Mouse (Mus musculus): ENCODE data around the gene Rpl9-ps1. TPM values are rescaled to one million over a fixed set of nuclear protein-coding genes. Genes with fewer than 3 reads are reported as not detected.

The Rpl9-ps1 gene
- not detected in 2 replicates for polyA plus RNA-seq (2014; fragmentation: Nextera tagmentation; extraction: Ambion mirVana)

GRCm38 (mm10) chr11:83645521-83645920 lies at the start of gene Rpl9-ps1:
Gene Rpl9-ps1, minus strand, starts transcription at chr11:83645621.
- Histone ChIP-seq H3K9ac (ENCODE audit: low read length) (no peak within 1 kb of the TSS), H3K27ac (ENCODE audit: low read depth) (no peak within 1 kb of the TSS), H3K4me1 (replicated peaks; ENCODE audit: control insufficient read depth, insufficient read depth, low read length) (no peaks in the 10 kb centered on the region), H3K27me3 (replicated peaks; ENCODE audit: control insufficient read depth, insufficient read depth, low read length) (no peaks in the 10 kb centered on the region), H3K9me3 (ENCODE audit: control insufficient read depth, low read length) (no peaks in the 10 kb centered on the region), H3K4me2 (ENCODE audit: low read length) (no peak within 1 kb of the TSS), H3K4me3 (ENCODE audit: low read depth, low read length) (no peak within 1 kb of the TSS), H3K36me3 (ENCODE audit: control insufficient read depth, insufficient read depth, low read length) (no peaks in the 10 kb centered on the region)
- DNase-seq (ENCODE audit: low spot score) (no peak), ATAC-seq (replicated peaks; ENCODE audit: low FRiP score, low TSS enrichment, low read depth) (no peak)
- WGBS = 97% methylated on average over 1 of the region's 1 CpGs

- no peaks in the 10 kb centered on the region for H3K4me1 ChIP-seq (replicated peaks; ENCODE audit: control insufficient read depth, insufficient read depth, low read length)
- no peak overlapping the region for H3K27ac ChIP-seq (ENCODE audit: low read depth)
- ATAC-seq (replicated peaks; ENCODE audit: low FRiP score, low TSS enrichment, low read depth) = no peak
- no peak overlapping the region for H3K4me3 ChIP-seq (ENCODE audit: low read depth, low read length)
- H3K4me2 ChIP-seq (ENCODE audit: low read length) = no peak overlapping the region
- H3K36me3 ChIP-seq (ENCODE audit: control insufficient read depth, insufficient read depth, low read length) = no peaks in the 10 kb centered on the region
- H3K27me3 ChIP-seq (replicated peaks; ENCODE audit: control insufficient read depth, insufficient read depth, low read length) = no peaks in the 10 kb centered on the region
- H3K9me3 ChIP-seq (ENCODE audit: control insufficient read depth, low read length) = no peaks in the 10 kb centered on the region
- 50% methylated on average over 1 of the region's 1 CpGs for WGBS
- H3K9ac ChIP-seq (ENCODE audit: low read length) = no peak overlapping the region
- DNase-seq (ENCODE audit: low spot score) = no peak
Measured at GRCm38 (mm10) chr11:83692008-83692407, 46.6 kb upstream of the Rpl9-ps1 start.

DNA sequence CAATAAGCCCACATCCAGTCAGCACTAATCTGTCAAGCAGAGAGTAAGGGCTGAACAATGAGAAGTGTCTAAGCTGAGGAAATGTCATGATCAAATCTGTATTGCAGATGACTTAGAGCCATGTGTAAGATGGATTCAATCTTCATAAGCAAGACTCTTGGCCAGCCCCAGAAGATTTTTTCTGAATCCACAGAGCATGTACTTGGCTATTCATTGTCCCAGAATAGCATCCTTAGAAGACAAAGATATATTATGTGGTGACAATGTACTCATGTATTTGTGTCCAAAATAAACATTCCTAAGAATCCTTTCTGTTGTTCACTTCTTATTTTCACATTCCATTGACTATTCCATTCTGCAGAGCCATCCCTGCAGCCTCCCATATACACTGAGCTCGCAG lies 44.5 kb upstream of the Rpl9-ps1 start:
- Histone ChIP-seq H3K9ac (ENCODE audit: low read length) (no peak overlapping the region), H3K9me3 (ENCODE audit: control insufficient read depth, low read length) (no peaks in the 10 kb centered on the region), H3K27ac (ENCODE audit: low read depth) (no peak overlapping the region), H3K4me3 (ENCODE audit: low read depth, low read length) (no peak overlapping the region), H3K4me1 (replicated peaks; ENCODE audit: control insufficient read depth, insufficient read depth, low read length) (no peaks in the 10 kb centered on the region), H3K4me2 (ENCODE audit: low read length) (no peak overlapping the region), H3K27me3 (replicated peaks; ENCODE audit: control insufficient read depth, insufficient read depth, low read length) (no peaks in the 10 kb centered on the region), H3K36me3 (ENCODE audit: control insufficient read depth, insufficient read depth, low read length) (no peaks in the 10 kb centered on the region)
- 84% methylated on average over 1 of the region's 1 CpGs for WGBS
- no peak for DNase-seq (ENCODE audit: low spot score)
- no peak for ATAC-seq (replicated peaks; ENCODE audit: low FRiP score, low TSS enrichment, low read depth)

GRCm38 (mm10) chr11:83675665-83676064 lies 30.2 kb upstream of the Rpl9-ps1 start:
- no peak overlapping the region for H3K9ac ChIP-seq (ENCODE audit: low read length)
- no peaks in the 10 kb centered on the region for H3K27me3 ChIP-seq (replicated peaks; ENCODE audit: control insufficient read depth, insufficient read depth, low read length)
- 90% methylated on average over 1 of the region's 1 CpGs for WGBS
- no peaks in the 10 kb centered on the region for H3K36me3 ChIP-seq (ENCODE audit: control insufficient read depth, insufficient read depth, low read length)
- H3K4me1 ChIP-seq (replicated peaks; ENCODE audit: control insufficient read depth, insufficient read depth, low read length) = no peaks in the 10 kb centered on the region
- H3K9me3 ChIP-seq (ENCODE audit: control insufficient read depth, low read length) = no peaks in the 10 kb centered on the region
- no peak overlapping the region for H3K27ac ChIP-seq (ENCODE audit: low read depth)
- no peak overlapping the region for H3K4me3 ChIP-seq (ENCODE audit: low read depth, low read length)
- ATAC-seq (replicated peaks; ENCODE audit: low FRiP score, low TSS enrichment, low read depth) = no peak
- H3K4me2 ChIP-seq (ENCODE audit: low read length) = no peak overlapping the region
- DNase-seq (ENCODE audit: low spot score) = no peak

- no peaks in the 10 kb centered on the region for H3K27me3 ChIP-seq (replicated peaks; ENCODE audit: control insufficient read depth, insufficient read depth, low read length)
- H3K4me2 ChIP-seq (ENCODE audit: low read length) = no peak overlapping the region
- H3K9ac ChIP-seq (ENCODE audit: low read length) = no peak overlapping the region
- H3K27ac ChIP-seq (ENCODE audit: low read depth) = no peak overlapping the region
- no peak for DNase-seq (ENCODE audit: low spot score)
- ATAC-seq (replicated peaks; ENCODE audit: low FRiP score, low TSS enrichment, low read depth) = no peak
- no peaks in the 10 kb centered on the region for H3K4me1 ChIP-seq (replicated peaks; ENCODE audit: control insufficient read depth, insufficient read depth, low read length)
- no peaks in the 10 kb centered on the region for H3K9me3 ChIP-seq (ENCODE audit: control insufficient read depth, low read length)
- no peaks in the 10 kb centered on the region for H3K36me3 ChIP-seq (ENCODE audit: control insufficient read depth, insufficient read depth, low read length)
- no peak overlapping the region for H3K4me3 ChIP-seq (ENCODE audit: low read depth, low read length)
Measured at GRCm38 (mm10) chr11:83671743-83672142, 26.3 kb upstream of the Rpl9-ps1 start.

DNA sequence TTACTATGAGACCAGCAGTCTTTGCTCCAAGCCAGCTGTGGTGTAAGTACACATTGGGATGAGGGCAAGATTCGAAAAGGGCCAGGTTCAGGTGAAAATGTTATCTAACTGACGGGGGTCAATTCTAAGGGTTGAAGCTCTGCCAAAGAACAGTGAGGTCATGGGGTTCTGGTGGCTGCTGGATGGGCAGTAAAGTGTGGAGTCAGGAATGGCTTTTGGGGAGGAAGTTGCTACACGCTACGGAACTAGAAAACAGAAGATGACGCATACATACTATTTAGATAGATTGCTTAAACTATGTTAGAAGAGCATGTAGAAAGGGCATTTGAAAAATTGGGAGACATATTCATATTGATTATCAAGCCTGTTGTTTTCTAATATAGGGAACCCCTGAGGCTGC lies 18.1 kb upstream of the Rpl9-ps1 start:
- ATAC-seq (replicated peaks; ENCODE audit: low FRiP score, low TSS enrichment, low read depth) (no peak), DNase-seq (ENCODE audit: low spot score) (no peak)
- no peaks in the 10 kb centered on the region for H3K9me3 ChIP-seq (ENCODE audit: control insufficient read depth, low read length)
- no peak overlapping the region for H3K4me3 ChIP-seq (ENCODE audit: low read depth, low read length)
- H3K4me1 ChIP-seq (replicated peaks; ENCODE audit: control insufficient read depth, insufficient read depth, low read length) = no peaks in the 10 kb centered on the region
- H3K4me2 ChIP-seq (ENCODE audit: low read length) = no peak overlapping the region
- no peaks in the 10 kb centered on the region for H3K36me3 ChIP-seq (ENCODE audit: control insufficient read depth, insufficient read depth, low read length)
- 58% methylated on average over 5 of the region's 5 CpGs for WGBS
- no peak overlapping the region for H3K27ac ChIP-seq (ENCODE audit: low read depth)
- no peak overlapping the region for H3K9ac ChIP-seq (ENCODE audit: low read length)
- H3K27me3 ChIP-seq (replicated peaks; ENCODE audit: control insufficient read depth, insufficient read depth, low read length) = no peaks in the 10 kb centered on the region

GRCm38 (mm10) chr11:83662204-83662603 lies 16.8 kb upstream of the Rpl9-ps1 start, which contains the start of gene Ccl4:
Gene Ccl4, plus strand, starts transcription at chr11:83662584.
- H3K4me1 ChIP-seq (replicated peaks; ENCODE audit: control insufficient read depth, insufficient read depth, low read length) = no peaks in the 10 kb centered on the region
- H3K36me3 ChIP-seq (ENCODE audit: control insufficient read depth, insufficient read depth, low read length) = no peaks in the 10 kb centered on the region

GRCm38 (mm10) chr11:83658797-83659196 lies 13.4 kb upstream of the Rpl9-ps1 start:
- no peak for DNase-seq (ENCODE audit: low spot score)
- Histone ChIP-seq H3K27me3 (replicated peaks; ENCODE audit: control insufficient read depth, insufficient read depth, low read length) (no peaks in the 10 kb centered on the region), H3K4me3 (ENCODE audit: low read depth, low read length) (no peak overlapping the region), H3K4me1 (replicated peaks; ENCODE audit: control insufficient read depth, insufficient read depth, low read length) (no peaks in the 10 kb centered on the region), H3K27ac (ENCODE audit: low read depth) (no peak overlapping the region), H3K9me3 (ENCODE audit: control insufficient read depth, low read length) (no peaks in the 10 kb centered on the region), H3K4me2 (ENCODE audit: low read length) (no peak overlapping the region), H3K9ac (ENCODE audit: low read length) (no peak overlapping the region), H3K36me3 (ENCODE audit: control insufficient read depth, insufficient read depth, low read length) (no peaks in the 10 kb centered on the region)
- 72% methylated on average over 6 of the region's 6 CpGs for WGBS
- no peak for ATAC-seq (replicated peaks; ENCODE audit: low FRiP score, low TSS enrichment, low read depth)

More at GRCm38 (mm10) chr11:83662204-83662603, 16.8 kb upstream of the Rpl9-ps1 start, which contains the start of gene Ccl4:
- DNase-seq (ENCODE audit: low spot score) (no peak), ATAC-seq (replicated peaks; ENCODE audit: low FRiP score, low TSS enrichment, low read depth) (no peak)
- H3K4me3 ChIP-seq (ENCODE audit: low read depth, low read length) = no peak within 1 kb of the TSS
- H3K9me3 ChIP-seq (ENCODE audit: control insufficient read depth, low read length) = no peaks in the 10 kb centered on the region
- H3K27ac ChIP-seq (ENCODE audit: low read depth) = no peak within 1 kb of the TSS
- H3K9ac ChIP-seq (ENCODE audit: low read length) = no peak within 1 kb of the TSS
- H3K4me2 ChIP-seq (ENCODE audit: low read length) = no peak within 1 kb of the TSS
- H3K27me3 ChIP-seq (replicated peaks; ENCODE audit: control insufficient read depth, insufficient read depth, low read length) = no peaks in the 10 kb centered on the region
- 82% methylated on average over 6 of the region's 6 CpGs for WGBS

GRCm38 (mm10) chr11:83657508-83657907 lies 12.1 kb upstream of the Rpl9-ps1 start:
- no peaks in the 10 kb centered on the region for H3K9me3 ChIP-seq (ENCODE audit: control insufficient read depth, low read length)
- H3K4me1 ChIP-seq (replicated peaks; ENCODE audit: control insufficient read depth, insufficient read depth, low read length) = no peaks in the 10 kb centered on the region
- no peak for ATAC-seq (replicated peaks; ENCODE audit: low FRiP score, low TSS enrichment, low read depth)
- WGBS = 83% methylated on average over 3 of the region's 3 CpGs
- no peak overlapping the region for H3K9ac ChIP-seq (ENCODE audit: low read length)
- H3K27ac ChIP-seq (ENCODE audit: low read depth) = no peak overlapping the region
- H3K36me3 ChIP-seq (ENCODE audit: control insufficient read depth, insufficient read depth, low read length) = no peaks in the 10 kb centered on the region
- no peak overlapping the region for H3K4me3 ChIP-seq (ENCODE audit: low read depth, low read length)
- H3K4me2 ChIP-seq (ENCODE audit: low read length) = no peak overlapping the region
- no peaks in the 10 kb centered on the region for H3K27me3 ChIP-seq (replicated peaks; ENCODE audit: control insufficient read depth, insufficient read depth, low read length)
- no peak for DNase-seq (ENCODE audit: low spot score)

Data from intestine, embryonic 14.5 days (tissue).